Mouse (Mus musculus) cerebellum, postnatal 36 days (tissue): ENCODE measurements around the gene Tmem267.
"Not testable (repeated sequence)": the region's sequence is repeated elsewhere in the genome, so short reads cannot be mapped to it uniquely, and the experiment has no call there.

ENCODE experiments used
- DNase-seq, 2 experiments: peaks; one replicate each; pipeline ENCODE4 v3.0.0; 2021 to 2022; ENCODE audit warnings: mixed read lengths in 2 of 2

Gene Tmem267

DNA sequence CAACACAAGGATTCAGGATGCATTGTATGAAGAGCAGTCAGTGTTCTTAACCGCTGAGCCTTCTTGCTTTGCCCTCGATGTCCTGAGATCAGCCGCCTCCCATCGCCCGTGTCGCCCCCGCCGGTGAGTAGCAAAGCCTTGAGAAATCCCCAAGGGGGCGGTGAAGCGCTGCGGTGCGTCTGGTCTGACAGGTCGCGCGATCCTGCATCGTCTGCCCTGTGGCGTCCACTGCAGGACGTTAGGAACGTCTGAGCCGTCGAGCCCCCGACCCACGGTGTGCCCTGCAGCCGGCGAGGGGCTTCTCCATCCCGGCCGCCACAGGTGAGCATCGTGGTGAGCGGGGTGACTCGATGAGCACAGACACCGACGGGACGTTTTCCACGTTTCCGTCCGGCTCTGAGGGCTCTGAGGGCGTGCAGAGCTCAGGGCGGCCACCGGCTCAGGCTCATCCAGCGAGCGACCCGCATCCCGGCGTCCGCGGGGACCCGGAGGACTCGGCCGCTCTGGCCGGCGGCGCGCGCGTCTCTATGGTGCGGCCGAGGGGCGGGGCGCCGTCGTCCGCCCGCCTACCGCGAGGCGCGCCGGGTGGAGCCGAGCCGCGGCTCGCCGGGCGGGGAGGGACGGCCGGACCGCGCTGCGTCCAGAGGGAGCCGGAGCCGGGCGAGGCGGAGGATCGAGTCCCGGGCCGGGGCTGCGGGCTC is at the start of gene Tmem267, which contains the start of gene 3110070M22Rik:
Gene Tmem267, plus strand, starts transcription at position 160 of the 701 bp plus-strand sequence.
Gene 3110070M22Rik, minus strand, starts transcription at position 504 of the 701 bp plus-strand sequence.
- peak; percentile 83 to 88 for DNase-seq

DNA sequence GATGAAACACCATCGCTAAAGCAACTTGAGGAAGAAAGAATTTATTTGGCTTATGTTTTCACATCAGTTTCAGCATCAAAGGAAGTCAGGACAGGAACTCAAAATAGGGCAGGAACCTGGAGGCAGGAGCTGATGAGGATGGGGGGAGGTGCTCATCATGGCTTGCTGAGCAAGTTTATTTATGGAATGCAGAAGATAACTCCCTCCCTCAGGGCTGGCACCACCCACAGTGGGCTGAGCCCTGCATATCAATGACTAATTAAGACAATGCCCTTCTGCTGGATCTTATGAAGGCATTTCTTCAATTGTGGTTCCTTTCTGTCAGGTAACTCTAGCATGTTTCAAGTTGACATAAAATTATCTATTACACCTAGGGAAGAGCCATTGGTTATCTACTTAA is 45.6 kb upstream of the Tmem267 start:
- DNase-seq: no peak

DNA sequence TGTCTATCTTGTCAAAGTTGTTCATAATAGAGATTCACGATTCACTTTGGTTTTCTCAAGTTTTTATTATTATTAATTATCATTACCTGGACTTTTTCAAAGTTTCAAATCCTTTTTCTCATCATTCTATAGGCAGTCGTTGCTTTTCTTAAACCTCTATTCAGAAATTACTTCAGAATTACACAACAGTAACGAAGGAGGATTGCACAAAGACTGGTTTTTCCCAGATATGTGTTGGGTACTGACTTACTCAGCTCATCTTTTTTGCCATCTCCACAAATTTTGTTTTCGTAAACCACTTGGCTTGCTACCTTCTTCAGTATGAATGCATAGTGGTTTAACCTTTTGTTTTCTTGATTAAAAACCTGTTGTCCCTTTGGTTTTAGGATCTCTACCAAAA is 34.3 kb upstream of the Tmem267 start:
- no peak for DNase-seq

DNA sequence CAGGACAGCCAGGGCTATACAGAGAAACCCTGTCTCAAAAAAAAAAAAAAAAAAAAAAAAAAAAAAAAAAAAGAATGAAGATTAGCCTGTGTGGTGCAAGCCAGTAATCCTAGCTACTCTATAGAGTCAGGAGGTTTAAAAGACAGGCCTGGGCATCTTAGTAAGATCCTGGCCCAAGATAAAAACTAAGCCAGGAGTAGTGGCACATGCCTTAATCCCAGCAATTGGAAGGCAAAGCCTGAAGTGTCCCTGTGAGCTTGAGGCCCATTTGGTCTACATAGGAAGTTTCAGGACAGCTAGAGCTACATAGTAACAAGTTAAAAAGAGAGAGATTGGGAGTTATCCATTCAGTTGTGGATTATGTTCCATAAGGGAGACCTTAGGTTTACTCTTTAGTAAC is 32.8 kb upstream of the Tmem267 start:
- no peak for DNase-seq

DNA sequence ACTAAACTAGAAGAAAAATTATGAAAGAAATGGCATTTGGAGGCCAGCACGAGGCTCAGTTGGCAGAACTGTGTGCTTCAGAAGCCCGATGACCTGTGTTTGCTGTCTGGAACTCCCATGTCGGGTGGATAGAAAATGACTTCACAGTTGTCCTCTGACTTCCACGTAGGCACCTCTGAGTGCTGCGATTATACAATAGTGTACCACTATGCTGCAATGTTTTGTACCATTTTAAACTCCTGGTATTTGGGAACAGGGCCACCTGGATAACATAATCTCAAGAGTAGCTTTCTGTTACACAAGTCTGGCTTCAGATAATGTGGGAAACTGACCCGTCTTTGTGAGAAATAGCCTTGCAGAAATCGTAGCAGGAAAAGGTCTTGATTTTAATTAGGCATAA is 31.5 kb upstream of the Tmem267 start:
- no peak for DNase-seq

DNA sequence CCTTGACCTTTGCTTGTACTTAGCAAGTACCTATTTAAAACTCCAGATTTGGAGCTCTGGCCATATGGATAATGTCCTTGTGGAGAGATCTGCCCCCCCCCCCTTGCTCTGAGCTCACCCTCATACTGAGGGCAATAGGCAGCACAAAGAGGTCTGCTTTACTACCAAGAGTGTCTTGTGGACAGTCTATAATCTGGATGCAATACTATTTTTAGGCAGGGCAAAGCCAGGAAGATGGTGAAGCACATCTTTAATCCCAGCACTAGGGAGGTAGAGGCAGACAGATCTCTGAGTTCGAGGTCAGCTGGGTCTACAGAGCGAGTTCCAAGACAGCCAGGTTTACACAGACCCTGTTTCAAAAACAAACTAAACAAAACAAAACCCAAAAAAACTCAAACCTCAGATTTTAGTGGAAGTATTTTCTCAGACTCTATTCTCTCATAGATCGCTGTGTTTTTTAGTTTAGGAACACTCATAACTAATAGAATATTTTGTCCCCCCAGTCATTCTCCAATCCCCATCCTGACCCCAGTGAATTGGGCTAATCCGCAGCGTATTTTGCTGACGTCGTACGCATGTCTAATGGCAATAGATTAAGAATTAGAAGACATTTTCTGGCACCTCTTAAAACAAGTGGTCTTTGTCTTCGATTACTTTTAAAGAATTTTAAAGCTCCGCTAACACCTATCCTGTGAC is 25.8 kb upstream of the Tmem267 start:
- DNase-seq: no peak

DNA sequence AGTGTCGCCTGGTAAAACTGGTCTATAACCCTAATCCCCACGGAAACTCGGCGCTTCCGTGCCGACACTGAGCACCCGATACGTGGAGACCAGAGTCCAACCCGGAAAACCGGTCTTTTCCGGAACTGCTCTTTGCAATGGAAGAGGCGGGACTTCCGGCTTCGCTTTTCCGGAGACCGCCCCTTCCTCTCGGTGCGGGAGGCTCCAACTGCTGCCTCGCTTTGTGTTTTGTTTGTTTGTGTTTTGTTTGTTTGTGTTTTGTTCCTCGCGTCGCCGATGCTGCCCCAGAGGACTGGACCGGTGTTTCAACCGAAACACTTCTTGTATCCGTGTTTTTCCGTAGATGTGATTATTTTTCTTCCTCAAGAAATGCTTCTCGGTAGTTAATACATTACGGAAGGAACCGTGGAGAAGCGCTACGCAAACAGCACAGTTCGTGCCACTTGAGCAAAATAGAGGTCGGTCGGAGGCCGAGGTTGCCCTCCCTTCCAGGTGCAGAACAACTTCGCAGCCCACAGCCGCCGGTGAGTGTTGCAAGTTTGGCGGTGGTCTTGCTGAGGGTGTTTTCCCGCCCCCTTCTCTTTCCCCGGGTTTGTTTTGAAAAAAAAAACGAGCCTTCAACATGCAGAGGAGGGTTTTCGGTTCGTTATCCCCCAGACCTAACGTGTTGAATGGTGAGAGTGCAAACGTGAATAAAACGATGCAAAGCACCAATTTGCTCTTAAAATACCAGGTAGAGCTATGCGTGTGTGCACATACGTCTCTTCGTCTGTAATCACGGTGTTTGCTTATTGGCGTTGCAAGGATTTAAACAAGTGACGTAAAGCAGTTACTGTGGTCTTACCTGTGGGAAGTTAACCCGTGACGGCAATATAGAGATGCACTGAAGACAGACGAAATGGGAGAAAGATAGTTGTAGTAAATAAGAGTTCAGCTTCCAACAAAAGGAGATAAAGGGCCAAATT is 25.0 kb upstream of the Tmem267 start, which contains the start of gene 4833420G17Rik:
Gene 4833420G17Rik, plus strand, starts transcription at position 173 of the 965 bp plus-strand sequence.
- peak; percentile 86 for DNase-seq

DNA sequence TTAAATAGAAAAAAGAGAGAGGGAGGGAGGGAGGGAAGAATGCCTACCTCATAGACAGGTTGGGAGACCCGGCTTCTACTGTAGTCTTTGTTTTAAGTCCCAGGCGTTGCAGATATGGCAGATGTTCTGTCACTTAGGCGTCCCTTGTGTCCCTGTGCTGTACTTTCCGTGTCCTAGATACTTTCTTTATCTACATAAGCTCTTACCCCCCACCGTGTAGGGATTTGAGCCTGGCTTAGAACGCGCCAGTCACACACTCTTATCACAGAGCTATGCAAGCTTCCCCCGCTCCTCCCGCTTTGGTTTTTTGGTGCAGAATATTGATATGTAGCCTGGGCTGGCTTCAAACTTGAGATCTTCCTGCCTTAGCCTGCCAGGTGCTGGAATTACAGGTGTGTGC is 11.2 kb upstream of the Tmem267 start:
- DNase-seq: no peak

DNA sequence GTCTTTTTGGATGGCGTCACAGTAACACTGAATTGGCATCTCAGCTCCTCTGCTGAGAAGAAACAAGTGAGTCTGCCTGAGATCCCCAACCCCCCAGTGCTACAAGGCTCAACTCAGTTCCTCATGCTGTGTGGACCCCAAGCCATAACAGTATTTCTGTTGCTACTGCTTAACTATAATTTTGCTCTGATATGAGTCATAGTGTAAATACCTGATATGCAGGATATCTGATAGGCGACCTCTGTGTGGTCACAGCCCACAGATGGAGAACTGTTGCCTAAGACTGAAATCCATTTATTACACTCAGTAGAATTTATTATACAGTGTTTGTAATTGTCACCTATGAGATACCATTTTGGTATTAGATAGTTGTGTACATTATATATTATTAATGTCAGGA is 10.1 kb upstream of the Tmem267 start:
- no peak for DNase-seq

DNA sequence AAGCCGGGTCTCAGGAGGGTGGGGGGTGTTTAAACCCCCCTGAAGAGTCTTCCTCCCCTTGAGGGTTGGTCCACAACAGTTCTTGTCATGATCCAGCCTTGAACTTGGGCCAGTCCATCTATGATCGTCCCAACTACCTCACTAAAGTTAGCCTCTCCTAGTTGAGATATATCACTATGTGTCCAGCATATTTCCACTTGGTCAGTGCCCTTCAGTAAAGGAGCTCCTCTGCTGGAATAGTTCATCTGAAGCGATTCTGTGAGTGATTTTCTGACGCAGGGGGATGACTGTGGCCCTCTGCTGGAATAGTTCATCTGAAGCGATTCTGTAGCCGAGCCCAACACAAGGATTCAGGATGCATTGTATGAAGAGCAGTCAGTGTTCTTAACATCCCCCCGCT is 485 bp upstream of the Tmem267 start:
- DNase-seq: no peak

DNA sequence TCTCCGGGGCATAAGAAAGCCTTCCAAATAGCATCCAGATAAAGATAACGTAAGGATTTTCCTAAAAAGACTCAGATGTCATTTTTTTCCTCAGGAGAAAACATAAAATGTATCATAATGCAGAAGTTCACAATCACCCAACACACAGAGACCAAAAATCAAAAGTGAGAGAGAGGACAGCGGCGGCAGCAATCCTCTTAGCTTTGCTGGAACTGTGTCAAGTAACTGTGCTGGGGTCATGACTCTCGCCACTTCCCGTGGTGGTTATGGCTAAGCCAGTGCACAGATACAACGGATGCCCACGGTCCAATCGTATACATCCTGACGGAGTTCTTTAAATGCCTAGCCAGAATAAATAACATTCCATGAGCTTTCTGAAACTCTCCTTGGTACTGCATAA is 4.2 kb downstream of the Tmem267 start:
- not testable (repeated sequence) for DNase-seq

DNA sequence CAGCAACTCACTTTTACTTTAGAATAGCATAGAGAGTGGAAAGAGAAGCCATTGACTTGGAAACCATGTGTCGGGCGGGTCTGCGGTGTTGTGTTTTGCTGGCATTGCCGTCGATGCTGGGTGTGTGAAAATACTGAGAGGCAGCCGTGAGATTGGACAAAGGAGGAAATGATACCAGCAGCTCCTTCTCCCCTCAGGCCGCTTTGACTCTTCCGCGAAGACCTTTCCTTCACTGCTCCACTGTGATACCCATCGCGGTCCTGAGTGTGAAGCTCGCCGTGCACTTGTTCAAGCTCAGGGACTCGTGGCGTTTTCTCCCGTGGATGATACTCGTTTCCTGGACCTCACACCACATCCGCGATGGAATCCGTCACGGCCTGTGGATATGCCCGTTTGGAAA is 7.1 kb downstream of the Tmem267 start:
- DNase-seq: not testable (repeated sequence)

DNA sequence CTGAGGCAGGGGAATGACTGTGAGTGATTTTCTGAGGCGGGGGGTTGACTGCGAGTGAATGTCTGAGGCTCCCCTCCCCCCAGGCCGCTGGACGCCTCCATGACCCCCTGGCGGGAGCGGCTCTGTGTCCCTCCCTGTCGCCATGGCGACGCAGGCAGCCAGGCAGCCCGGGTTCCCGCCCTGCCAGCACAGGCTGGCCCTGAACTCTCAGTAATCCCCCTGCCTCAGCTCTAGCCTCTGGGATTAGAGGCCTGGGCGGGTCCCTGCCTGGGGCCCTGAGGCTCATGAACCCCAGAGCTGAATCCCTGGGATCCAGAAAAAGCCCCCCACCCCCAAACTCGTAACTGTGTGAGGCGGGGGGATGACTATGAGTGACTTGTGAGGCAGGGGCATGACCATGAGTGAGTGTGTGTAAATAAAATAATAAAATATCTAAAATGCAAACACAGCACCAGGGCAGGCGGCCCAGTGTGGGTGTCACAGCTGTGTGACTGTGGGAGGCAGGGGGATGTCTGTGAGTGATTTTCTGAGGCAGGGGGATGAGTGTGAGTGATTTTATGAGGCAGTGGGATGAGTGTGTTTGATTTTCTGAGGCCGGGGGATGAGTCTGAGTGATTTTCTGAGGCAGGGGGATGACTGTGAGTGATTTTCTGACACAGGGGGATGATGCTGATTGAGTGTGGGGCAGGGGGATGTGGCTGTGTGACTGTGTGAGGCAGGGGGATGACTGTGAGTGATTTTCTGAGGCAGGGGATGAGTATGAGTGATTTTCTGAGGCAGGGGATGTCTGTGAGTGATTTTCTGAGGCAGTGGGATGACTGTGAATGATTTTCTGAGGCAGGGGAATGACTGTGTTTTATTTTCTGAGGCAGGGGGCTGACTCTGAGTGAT is 108.7 kb downstream of the Tmem267 start:
- DNase-seq: peak in 1 of 2 experiments; percentile 9

DNA sequence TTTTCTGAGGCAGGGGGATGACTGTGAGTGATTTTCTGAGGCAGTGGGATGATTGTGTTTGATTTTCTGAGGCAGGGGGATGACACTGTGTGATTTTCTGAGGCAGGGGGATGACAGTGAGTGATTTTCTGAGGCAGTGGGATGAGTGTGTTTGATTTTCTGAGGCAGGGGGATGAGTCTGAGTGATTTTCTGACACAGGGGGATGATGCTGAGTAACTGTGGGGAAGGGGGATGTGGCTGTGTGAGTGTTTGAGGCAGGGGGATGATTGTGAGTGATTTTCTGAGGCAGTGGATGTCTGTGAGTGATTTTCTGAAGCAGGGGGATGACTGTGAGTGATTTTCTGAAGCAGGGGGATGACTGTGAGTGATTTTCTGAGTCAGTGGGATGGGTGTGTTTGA is 110.6 kb downstream of the Tmem267 start:
- not testable (repeated sequence) for DNase-seq

DNA sequence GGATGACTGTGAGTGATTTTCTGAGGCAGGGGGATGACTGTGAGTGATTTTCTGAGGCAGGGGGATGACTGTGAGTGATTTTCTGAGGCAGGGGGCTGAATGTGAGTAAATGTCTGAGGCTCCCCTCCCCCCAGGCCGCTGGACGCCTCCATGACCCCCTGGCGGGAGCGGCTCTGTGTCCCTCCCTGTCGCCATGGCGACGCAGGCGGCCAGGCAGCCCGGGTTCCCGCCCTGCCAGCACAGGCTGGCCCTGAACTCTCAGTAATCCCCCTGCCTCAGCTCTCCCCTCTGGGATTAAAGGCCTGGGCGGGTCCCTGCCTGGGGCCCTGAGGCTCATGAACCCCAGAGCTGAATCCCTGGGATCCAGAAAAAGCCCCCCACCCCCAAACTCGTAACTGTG is 111.2 kb downstream of the Tmem267 start:
- DNase-seq: peak in 1 of 2 experiments; percentile 8

DNA sequence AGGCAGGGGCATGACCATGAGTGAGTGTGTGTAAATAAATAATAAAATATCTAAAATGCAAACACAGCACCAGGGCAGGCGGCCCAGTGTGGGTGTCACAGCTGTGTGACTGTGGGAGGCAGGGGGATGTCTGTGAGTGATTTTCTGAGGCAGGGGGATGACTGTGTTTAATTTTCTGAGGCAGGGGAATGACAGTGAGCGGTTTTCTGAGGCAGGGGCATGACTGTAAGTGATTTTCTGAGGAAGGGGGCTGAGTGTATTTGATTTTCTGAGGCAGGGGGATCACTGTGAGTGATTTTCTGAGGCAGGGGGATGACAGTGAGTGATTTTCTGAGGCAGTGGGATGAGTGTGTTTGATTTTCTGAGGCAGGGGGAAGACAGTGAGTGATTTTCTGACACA is 111.7 kb downstream of the Tmem267 start:
- not testable (repeated sequence) for DNase-seq

DNA sequence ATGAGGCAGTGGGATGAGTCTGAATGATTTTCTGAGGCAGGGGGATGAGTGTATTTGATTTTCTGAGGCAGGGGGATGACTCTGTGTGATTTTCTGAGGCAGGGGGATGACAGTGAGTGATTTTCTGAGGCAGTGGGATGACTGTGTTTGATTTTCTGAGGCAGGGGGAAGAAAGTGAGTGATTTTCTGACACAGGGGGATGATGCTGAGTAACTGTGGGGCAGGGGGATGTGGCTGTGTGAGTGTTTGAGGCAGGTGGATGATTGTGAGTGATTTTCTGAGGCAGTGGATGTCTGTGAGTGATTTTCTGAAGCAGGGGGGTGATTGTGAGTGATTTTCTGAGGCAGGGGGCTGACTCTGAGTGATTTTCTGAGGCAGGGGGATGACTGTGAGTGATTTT is 112.3 kb downstream of the Tmem267 start:
- peak in 1 of 2 experiments; percentile 33 for DNase-seq

DNA sequence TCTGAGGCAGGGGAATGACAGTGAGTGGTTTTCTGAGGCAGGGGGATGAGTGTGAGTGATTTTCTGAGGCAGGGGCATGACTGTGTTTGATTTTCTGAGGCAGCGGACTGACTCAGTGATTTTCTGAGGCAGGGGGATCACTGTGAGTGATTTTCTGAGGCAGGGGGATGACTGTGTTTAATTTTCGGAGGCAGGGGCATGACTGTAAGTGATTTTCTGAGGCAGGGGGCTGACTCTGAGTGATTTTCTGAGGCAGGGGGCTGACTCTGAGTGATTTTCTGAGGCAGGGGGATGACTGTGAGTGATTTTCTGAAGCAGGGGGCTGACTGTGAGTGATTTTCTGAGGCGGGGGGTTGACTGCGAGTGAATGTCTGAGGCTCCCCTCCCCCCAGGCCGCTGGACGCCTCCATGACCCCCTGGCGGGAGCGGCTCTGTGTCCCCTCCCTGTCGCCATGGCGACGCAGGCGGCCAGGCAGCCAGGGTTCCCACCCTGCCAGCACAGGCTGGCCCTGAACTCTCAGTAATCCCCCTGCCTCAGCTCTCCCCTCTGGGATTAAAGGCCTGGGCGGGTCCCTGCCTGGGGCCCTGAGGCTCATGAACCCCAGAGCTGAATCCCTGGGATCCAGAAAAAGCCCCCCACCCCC is 115.0 kb downstream of the Tmem267 start:
- DNase-seq: peak; percentile 35 to 57

DNA sequence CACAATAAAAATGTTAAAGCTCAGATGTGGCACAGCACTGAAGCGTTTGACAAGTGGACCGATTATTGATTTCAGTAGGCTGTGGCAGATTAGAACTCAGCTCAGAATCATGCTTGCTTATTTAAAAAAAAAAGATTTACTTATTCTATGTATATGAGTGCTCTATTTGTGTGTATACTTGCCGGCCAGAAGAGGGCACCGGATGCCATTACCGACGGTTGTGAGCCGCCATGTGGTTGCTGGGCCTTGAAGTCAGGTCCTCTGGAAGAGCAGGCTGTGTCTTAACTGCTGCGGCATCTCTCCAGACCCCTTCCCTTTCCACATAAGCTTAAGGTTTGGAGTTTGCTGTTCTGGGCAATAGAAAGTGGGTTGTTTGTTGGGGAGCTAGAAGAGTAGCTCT is 116.1 kb downstream of the Tmem267 start:
- DNase-seq: not testable (repeated sequence)

DNA sequence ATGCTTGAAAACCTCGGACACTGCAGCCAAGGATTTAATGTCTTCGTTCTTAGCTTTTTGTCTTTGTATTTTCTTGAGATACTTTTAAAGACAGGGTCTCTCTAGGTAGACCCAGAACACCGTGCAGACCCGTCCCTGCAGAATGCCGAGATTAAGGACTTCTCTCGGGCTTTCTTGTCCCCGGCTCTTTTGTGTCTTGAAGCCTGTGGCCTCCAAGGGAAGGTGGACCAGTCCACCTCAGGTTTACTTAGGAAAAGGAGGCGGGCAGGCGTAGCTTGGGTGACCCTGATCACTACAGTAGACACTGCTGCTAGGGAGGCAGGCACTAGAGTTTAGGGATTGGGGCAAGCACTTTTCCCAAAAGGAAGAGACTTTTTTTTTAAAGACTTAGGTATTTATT is 116.5 kb downstream of the Tmem267 start:
- not testable (repeated sequence) for DNase-seq

DNA sequence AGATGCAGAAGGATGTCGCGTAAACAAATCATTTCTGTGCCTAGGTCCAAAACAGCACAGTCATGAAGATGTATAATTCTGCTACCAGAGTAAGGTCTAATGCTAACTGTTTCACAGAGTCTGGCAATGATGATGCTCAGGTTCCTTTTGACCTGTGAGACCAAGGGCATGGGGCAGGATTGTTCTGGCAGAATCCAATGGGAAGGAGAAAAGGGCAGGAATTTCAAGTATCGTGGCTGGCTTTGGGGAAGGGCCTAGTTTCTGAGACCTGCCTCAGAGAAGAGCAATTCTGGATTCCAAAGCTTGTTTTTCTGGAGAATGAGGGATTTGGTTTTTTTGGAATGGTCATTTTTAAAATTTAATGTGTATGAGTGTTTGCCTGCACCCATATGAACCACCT is 131.0 kb downstream of the Tmem267 start:
- DNase-seq: no peak
